Mouse (Mus musculus): ENCODE measurements at regions not wholly inside any gene's neighbourhood (a gene's known extent, or its start where the extent isn't known, plus 50 kb on each side); places are given as distances from the start of the nearest gene placed in this dataset.
A peak's percentile ranks its signal among the peaks of the same experiment; 100 is the strongest.

GRCm38 (mm10) chr4:55583589-55583988 lies 51.3 kb upstream of the Klf4 start:
- DNase-seq (ENCODE audit: low read depth, low spot score): peak; percentile 6
- TF ChIP-seq HCFC1 (IDR thresholded peaks at IDR 0.05; ENCODE audit: borderline replicate concordance, insufficient read depth, low read length): no peak
- no peak for TF ChIP-seq CHD2 (IDR thresholded peaks at IDR 0.05; ENCODE audit: low read depth, low read length)
- TF ChIP-seq ZC3H11A (IDR thresholded peaks at IDR 0.05; ENCODE audit: borderline replicate concordance, low read depth, low read length): no peak
- no peak for TF ChIP-seq ZNF384 (IDR thresholded peaks at IDR 0.05; ENCODE audit: low read depth, low read length)
- TF ChIP-seq MAFK (IDR thresholded peaks at IDR 0.05; ENCODE audit: insufficient read depth, low read depth, low read length): no peak
- Histone ChIP-seq H3K9me3 (ENCODE audit: control insufficient read depth, insufficient read depth, low read depth, low read length) (no peaks in the 10 kb centered on the region), H3K4me1 (ENCODE audit: control insufficient read depth in 2 of 2, insufficient read depth in 2 of 2, low read length in 2 of 2, poor library complexity in 1 of 2) (no peaks in the 10 kb centered on the region), H3K9ac (ENCODE audit: insufficient read depth, low read depth, low read length, poor library complexity, severe bottlenecking) (no peak overlapping the region), H3K4me3 (ENCODE audit: insufficient read depth in 1 of 2, low read depth in 1 of 2, low read length in 2 of 2, poor library complexity in 1 of 2, severe bottlenecking in 1 of 2) (no peak overlapping the region), H3K27ac (ENCODE audit: insufficient read depth, low read depth, low read length, poor library complexity, severe bottlenecking) (no peak overlapping the region), H3K36me3 (ENCODE audit: control insufficient read depth, insufficient read depth, low read length, poor library complexity, severe bottlenecking) (no peaks in the 10 kb centered on the region)
- in situ Hi-C loops (cut with MboI; ENCODE audit: low sequenced_read_pairs in 2 of 2, unreplicated experiment in 2 of 2): no loop called here
